Mouse (Mus musculus): ENCODE results near the gene Adat2.

Gene Adat2

DNA sequence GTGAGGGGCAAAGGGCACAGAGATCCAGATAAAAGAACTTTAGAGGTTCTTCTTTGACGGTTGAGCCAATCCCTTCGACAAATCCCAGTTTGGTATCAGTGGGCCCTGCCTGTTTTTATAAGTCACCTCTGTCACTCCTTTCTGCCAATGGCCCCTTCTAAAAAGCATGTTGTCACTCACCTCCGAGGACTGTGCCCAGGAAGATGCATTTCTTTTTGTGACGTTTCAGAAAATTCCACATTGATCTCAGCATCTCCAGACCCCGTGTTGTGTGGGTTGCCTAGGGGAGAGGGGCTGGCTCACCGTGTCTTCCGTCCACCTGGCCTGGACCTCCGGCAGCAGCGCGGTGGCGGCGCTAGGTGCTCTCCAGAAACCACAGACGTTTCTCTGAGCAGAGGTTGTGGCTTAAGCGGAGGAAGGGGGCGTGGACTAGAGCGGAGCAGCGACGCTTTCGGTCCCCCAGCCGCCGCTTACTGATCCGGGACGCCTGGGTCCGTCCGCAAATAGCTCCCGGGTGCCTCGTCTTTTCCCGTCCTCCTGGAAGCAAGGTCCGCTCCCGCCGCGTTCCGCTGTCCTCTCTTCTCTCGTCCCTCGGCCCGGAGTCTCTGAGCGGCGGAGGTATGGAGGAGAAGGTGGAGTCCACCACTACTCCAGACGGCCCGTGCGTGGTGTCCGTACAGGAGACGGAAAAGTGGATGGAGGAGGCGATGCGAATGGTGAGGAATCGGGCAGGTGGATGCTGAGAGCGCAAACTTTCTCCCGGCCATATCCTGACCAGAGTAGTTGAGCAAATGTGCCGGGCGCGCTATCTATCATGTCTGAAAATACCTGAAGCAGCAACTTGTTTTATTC lies at the start of gene Adat2, which contains the start of gene Pex3:
TSS of gene Adat2 (plus strand) at position 249 of the 852 bp plus-strand sequence.
TSS of gene Pex3 (minus strand) at position 497 of the 852 bp plus-strand sequence.
- DNase-seq (ENCODE audit: low spot score), result peak; percentile 95

DNA sequence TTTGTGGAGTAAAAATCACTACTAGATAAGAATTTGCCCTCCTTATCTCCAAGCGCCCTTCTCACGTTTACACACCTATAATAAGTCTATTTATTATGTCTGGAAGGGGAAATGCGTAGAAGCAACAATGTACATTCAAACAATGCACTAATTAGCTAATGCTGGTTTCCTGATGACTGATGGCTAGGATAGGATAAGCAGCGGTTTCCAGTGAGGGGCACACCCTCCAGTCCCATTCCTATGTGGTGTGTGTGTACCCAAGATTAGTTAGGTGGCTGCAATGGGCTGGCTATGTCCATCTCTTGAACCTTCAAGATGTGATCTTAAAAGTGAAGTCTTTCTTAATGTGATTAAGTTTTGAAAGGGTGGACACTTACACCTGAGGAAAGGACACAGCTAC lies 30.8 kb upstream of the Adat2 start:
- no peak for DNase-seq (ENCODE audit: low spot score)

DNA sequence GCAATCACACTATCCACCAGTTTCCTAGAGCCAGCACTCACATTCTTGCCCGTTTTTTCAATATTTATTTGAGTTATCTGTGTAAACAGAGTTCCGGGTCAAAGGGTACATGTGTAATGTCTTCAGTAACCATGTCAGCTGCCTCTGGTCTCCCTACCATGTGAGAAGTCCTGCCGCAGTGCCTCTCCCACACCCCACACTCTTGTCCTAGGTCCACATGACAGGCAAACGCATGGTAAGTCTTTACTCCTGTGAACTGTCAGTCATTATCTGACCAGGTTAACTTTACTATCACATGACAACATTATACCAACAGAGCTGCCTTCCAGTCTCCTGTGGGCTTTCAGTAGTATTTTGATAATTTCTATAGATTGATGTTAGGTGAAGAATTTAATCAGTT lies 24.5 kb upstream of the Adat2 start:
- DNase-seq (ENCODE audit: low spot score), result no peak

DNA sequence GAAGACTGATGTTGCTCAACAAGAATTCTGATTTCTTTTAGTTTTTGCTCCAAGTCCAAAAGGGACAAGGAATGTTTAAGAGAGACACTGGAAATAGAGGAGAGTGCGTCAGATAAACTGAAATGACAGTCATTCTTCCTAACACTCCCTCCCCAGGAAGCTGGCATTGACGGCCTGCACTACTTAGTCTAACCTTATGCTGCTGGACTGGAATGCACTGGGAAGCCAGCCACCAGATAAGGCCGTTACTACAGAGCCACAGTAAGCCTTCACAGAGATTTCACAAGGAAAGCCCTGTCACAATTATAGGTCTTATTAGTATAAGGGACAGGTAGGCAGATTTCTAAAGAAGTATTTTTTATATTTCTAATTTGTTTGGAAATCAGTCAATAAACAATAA lies 17.9 kb upstream of the Adat2 start:
- no peak for DNase-seq (ENCODE audit: low spot score)

DNA sequence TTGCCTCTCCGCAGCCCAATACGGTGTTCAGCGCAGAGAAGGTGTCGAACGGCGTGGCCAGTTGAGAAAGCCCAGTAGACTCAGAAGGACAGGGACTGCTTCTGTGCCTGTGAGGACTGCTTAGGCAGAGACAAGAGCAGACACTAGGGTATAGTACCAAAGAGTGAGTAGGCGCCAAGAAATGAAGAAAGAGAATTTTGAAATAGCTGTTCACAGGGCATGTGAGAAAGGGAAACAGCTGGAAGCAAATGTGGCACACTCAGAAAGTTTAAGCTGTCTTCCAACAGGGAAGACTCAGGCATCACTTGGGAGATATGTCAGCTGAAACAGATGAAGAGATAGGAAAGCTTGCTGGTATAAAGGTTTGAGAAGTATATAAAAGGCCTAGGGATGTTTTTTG lies 16.0 kb upstream of the Adat2 start:
- no peak for DNase-seq (ENCODE audit: low spot score)

DNA sequence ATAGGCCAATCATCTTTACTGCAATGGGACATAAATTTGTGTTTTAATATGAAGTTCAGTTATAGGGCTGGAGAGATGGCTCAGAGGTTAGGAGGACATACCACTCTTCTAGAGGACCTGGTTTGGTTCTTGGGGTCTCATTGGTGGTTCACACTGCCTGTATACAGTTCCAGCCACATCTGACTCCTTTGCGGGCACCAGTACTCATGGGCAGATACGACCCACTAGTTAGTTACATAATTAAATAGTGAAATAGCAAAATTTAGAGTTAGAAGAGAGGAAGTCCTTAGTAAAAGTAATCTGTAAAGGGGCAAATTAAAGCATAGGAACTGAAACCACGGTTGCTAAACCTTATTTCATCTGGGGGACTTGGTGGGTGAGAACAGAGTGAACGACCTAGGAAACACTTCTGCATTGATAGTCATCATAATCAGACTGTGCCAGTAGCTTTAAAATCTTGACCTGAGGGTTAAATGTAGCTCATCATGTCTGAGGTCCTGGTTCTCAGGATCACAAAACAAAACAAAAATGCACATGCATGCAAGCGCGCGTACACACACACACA lies 12.8 kb upstream of the Adat2 start:
- DNase-seq (ENCODE audit: low spot score), result no peak

DNA sequence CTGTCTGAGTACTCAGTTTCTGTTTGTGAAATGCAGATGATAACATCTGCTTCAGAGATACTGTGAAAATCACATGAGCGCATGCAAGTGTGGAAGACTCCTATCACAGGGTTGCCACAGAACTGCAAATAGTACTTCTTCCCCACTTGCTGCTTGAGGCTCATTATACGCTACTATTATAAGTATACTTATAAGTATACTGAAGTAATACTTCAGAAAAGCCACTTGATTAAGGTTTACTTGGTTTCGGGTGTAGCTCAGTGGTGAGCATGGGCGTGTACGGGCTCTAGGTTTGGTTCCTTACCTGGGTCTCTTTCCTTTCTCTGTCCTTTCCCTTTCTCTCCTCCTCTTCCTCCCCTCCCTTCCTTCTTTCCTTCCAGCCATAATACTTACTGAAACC lies 11.0 kb upstream of the Adat2 start:
- no peak for DNase-seq (ENCODE audit: low spot score)

DNA sequence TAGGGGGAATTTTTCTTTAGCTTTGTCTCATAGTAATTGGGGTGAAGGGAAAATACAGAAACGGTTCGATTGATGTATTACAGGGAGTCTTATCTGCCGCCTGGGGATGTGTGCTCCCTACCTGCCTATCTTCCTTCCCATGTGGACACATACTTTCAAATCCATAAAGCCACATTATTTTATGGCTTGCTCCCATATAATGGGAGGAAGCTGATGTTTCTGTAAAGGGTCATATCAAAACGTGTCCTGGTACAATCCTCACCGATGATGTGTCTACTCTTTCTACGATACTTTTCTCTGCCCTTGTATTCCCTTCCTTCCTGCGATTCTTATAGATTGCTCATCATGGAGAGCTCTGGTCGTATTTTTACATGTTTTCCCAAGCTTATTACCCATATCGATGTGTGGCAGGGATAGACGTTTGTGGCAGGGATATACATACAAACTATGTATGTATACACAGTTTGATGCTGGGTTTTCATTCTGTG lies 848 bp downstream of the Adat2 start:
- no peak for DNase-seq (ENCODE audit: low spot score)

DNA sequence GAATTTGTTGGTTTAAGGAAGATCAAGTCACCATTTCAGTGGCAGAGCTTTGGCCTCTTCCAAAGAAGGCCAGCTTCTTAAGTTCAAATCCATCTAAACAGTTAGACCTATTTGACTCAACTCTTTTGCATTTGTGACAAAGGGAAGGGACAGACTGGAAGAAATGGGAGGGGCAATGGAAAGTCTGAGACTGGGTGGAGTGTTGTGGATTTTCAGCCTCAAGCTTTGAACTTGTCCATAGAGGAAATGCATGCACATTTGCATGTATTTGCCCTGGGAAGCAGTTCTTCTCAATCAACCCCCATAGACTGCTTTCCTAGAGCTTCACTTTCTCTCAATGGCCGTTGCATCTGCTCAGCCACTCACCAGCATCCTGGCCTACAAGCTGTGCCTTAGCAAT lies 1.6 kb downstream of the Adat2 start:
- DNase-seq (ENCODE audit: low spot score), result no peak

DNA sequence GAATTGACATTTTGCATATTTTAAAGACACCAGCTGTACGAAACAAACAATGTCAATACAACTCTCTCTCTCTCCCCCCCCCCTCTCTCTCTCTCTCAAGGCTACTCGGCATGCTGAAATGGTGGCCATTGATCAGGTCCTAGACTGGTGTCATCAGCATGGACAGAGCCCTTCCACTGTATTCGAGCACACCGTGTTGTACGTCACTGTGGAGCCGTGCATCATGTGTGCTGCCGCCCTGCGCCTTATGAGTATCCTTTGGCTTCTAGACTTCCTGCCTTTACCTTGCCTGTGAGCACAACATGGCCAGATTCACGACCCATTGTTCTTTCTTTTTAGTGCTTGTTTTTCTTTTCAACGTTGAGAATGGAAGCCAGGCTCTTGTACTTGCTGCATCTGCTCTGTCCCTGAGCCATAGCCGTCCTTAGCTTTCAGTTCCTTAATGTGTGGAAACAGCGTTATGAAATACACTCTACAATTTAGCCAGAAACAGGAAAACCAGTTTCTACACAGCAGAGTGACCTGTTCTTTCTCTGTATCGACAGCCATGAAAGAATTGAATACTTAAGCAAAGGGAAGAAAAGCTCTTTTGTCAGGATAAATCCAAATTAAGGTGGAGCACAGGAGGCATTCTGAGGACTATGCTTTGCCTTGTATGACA lies 7.5 kb downstream of the Adat2 start:
- no peak for DNase-seq (ENCODE audit: low spot score)

DNA sequence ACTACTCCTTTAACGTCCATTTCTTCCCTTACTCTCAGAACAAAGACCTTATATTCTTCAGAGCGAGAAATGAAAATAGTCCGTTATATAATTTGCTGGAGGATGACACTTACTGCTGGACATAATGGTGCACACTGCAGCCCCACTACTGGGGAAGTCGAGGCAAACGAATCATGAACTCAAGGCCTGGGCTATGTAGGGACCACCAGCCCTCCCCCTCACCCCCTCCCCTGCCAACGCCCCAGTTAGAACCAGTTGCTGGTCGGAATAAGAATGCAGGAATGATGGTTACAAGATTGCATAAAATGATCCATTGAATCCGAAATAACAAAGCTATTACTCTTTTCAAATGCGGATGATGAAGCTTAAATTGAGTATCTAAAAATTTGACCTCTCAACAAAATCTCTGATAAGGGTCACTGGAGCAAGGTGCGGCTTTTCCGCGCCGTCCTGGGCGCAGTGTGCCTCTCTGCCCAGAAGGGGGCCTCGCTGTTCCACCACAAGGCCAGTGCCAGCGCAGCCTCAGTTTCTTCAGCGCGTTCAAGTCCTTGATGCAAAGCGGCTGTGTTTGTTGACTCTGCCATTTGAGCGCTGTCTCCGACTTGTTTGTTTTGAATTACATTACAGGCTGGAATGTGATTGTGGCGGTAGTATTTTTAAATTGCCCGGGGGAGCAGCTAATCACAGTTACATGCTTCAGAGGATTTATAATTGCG lies 11.8 kb downstream of the Adat2 start:
- peak; percentile 77 for DNase-seq (ENCODE audit: low spot score)

DNA sequence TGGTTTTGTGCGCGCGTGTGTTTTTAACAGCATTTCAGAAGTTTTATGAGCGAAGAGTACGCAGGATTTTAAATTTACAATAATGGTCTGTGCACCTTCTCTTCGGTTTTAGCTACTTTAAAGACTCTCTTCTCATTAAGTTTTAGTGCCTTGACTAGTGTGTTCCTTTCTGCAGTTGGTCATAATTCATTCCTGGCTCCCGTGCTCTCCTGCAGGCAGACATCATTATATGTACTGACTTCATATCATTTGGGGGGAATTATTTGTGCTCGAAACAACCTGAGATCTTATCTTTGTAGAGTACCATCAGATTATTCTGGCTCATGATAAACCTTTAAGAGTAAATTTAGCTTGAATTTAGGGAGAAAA lies 12.4 kb downstream of the Adat2 start:
- no peak for DNase-seq (ENCODE audit: low spot score)

DNA sequence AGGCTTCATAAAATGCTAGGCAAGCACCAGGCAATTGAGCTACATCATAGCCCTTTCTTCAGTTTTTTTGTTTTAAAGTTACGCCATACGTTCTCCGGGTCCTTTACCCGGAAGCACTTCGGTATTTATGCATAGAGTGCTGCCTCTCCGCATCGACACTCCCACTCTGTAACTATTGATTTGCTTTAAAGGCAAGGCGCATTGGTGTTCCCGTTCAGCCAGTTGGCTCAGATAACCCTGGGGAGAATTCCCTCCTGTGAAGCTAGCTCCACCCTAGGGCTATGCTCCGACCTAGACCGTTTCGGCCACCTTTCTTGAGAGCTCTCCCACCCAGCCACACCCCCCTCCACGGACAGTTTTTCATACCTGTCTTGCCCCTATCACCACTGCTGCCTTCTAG lies 13.7 kb downstream of the Adat2 start:
- no peak for DNase-seq (ENCODE audit: low spot score)

DNA sequence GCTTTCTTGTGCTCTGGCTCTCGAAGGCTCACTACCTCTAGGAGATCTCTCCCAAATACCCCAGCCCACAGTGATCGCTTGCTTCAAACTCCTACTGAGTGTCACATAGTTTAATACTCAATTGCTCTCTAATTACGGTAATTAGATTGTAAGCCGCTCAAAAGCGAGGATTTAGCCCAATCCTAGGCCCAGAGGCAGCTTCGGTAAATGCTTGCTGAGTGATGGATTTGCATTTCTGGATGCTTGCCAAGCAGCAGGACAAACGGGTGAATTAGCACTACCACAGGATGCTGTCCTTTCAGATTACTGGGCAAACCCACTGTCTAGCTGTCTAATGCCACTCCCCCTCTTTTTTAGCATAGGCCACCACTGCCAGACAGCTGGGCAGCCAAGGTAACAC lies 17.1 kb downstream of the Adat2 start:
- DNase-seq (ENCODE audit: low spot score), result peak; percentile 31

DNA sequence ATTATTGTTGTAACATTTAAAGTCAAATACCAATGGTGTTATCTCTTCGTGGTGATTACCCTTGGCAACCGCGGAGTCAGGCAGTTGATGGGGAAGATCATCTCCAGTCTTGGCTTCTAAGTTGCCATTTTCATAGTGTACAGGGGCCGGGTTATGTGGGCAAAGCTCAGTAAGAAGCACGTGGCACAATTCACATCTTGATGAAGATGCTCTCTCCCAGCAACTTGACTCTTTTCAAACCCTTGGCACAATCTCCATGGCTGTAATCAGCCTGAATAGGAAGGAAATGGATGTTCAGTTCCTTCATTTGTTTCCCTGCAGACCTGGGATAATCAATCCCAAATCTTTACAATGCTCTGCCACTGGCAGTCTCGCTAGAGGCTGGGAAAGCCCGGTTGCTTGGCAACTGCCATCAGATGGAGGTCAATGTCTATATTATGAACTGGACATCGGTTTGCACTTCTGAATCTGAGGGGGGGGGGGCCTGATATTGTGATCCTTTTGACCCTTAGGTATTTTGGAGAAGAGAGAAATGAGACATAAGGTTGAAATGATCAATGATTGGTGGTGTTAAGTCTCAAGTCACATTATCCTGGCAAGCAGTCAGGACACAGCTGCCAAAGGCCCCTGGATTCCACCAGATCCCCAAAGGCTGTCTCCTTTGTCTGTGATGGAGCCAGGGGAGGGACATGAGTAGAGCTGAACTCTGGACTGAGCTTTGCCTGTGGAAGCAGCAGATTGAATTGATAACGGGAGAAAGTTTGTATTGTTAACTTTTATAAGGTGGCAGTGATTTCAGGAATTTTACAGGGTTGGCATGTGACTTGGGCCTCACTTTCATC lies 18.2 kb downstream of the Adat2 start:
- no peak for DNase-seq (ENCODE audit: low spot score)

DNA sequence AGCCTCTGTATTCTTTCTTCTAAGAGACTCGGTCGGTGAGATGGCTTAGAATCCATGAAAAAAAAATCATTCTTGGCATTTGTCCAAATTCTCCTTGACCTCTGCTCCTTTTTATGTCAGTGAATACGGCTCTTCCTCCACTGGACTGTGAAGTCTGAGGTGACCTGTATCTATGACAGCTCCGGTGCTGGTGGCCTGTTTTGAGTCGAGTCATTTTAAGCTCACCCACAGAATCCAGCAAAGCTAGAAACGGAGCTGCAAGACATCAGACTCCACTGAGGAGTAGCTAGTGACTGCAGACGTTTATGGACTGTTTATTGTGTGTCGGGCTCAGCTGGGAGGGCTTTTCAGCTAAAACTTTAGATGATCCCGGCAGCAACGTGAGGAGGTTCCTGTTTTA lies 19.3 kb downstream of the Adat2 start:
- DNase-seq (ENCODE audit: low spot score), result peak; percentile 35

DNA sequence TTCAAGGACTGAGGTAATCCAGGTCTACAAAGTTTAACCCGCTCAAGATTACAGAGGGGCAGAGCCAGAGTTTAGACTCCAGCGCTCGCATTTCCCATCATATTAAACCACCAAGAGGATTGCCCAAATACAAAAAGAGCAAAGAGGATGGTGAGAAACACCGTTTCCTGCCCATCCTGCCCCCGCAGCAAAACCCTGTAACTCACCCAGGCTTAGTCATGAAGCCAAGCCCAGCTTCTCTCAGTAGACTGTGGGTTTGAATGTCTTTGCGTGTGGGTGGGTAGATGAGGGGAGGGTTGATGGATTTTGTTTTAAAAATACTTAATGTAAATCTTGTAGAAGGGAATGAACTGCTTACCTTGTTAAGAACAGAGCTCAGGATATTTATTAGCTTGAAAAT lies 19.7 kb downstream of the Adat2 start:
- DNase-seq (ENCODE audit: low spot score), result no peak

DNA sequence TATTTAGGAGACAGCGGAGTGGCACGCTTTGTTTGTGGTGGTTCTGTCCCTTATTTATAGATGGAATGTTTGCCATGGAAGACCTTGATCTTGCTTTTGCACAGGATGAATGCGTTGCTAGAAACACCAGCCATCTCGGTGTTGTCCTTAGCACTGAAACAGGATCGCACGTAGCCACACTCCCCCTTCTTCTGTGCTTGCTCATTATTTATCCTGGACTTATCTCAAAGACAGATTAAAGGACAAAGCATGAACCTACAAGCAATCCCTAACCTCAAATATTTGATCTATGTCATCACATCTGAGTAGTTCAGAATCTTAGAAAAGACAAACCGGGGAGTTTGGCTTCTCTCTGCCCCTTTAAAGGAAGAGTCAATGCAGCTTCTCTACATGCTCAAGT lies 24.4 kb downstream of the Adat2 start:
- DNase-seq (ENCODE audit: low spot score), result no peak

DNA sequence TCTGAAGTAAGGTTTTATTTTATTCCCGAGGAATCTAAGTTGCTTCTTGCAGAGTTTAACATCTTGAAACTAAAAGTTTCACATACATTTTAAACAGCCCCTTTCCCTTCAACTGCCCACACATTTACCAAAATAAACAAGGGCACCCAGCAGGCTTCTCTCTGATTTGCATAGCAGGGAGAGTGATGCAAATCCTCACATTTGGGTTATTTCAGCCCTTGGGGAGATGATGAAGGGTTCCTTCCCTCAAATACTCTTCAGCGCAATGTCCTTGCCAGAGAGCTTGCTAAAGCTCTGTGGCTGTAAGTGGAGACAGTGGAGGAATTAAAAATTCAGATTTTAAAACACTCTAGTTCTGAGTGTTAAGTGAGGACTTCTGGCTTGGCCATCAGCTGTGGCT lies 35.2 kb downstream of the Adat2 start:
- no peak for DNase-seq (ENCODE audit: low spot score)

DNA sequence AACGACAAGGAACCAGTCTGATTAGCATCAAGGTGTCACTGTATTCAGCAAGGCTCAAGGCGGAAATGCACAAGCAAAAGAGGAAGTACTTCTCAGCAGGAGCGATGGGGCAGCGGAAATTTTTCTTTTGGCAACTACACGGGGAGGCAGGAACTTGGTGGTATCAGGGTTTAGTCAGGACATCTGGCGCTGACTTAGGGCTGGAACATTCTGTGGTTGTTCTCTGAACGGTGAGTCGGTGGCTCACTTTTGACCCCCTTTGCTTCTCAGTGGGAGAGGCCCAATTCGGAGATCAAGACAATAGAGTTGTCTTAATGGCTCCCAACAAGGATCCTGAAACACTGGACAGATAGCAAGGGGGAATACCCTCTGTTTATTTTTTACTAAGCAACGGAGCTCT lies 39.5 kb downstream of the Adat2 start:
- DNase-seq (ENCODE audit: low spot score), result no peak

DNA sequence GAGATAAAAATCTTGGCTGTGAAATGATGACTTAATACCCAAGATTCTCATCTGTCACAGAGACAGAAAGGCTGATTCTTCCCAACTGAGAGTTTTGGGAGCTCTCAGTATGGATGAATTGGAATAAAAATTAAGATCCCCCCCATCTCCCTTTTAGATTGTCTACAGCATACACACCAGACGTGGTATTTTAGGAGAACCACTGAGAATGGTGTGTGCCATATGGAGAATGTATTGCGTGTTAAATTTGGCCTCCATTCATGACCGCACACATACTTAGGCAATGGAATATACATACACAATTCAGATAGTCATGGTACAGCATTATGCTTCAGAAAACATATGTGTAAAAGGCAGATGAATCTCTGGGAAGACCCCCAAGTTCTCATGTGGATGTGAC lies 40.8 kb downstream of the Adat2 start:
- DNase-seq (ENCODE audit: low spot score), result no peak

DNA sequence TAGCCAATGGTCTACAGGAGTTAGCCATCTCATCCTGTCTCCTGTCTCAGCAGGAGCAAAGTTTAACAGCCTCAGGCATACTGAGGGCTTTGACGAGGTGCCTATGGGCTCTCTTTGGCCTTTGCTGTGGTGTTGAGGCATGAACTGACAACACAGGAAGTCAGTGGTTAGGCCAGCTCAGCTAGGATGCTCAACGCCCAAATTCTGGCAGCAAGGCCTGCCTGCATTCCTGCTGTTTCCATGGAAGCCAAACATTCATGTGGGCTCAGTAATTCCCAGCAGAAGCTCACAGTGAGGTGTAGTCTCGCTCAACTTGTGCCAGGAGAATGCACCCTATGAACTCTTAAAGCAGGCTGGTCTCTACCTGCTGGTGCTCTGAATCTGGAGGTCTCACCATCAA lies 43.4 kb downstream of the Adat2 start:
- DNase-seq (ENCODE audit: low spot score), result no peak

All from retina, embryonic 14.5 days (tissue).